Mouse (Mus musculus) cerebellum, postnatal 10 days (tissue): ENCODE results near the gene Socs2.

Experiments used
- DNase-seq, 2 experiments: peaks; one replicate each; pipeline ENCODE4 v3.0.0; 2021; ENCODE audit warnings: mixed read lengths in 2 of 2

The Socs2 gene

DNA sequence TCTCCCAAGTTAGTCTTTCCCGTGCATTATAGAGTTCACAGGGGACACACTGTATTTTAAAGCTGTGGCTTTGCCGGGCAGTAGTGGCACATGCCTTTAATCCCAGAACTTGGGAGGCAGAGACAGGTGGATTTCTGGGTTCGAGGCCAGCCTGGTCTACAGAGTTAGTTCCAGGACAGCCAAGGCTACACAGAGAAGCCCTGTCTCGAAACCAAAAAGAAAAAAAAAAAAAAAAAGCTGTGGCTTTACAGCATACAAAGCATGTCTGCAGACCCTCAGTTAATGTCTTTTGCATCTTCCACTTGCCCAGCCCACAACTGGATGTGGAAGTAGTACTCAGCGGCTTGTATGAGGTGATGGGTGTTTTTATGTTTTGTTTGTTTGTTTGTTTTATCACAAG, 79.4 kb downstream of the Socs2 start:
- DNase-seq = no peak

- DNase-seq = no peak
These were observed 80.0 kb downstream of the Socs2 start for GRCm38 (mm10) chr10:95336781-95337544.
